Mouse (Mus musculus): Measurements from ENCODE around the gene Hipk2. TPM values are rescaled to one million over a fixed set of nuclear protein-coding genes. Genes with fewer than 3 reads are reported as not detected.

Hipk2 gene
- polyA plus RNA-seq, 1 experiment from 2014 or later: 25.6 TPM

DNA sequence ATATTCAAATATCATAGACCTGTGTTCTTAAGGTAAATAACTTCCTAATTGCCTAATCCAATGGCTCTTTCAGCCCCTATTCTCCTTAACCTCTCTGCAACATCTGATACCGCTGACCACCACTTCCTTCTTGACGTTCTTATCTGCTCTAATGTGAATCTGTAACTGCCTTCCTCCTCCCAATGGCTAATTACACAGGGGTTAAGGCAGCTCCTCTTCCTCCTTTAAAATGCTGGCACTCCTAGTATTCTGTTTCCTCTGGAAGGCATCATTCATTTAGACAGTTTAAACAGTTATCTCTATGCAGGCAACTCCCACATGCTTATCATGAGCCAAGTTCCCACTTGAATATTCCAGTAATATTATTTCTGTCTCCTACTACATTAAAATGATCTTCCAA lies 54.3 kb downstream of the Hipk2 start:
- Histone ChIP-seq H3K27me3 (replicated peaks) (no peaks in the 10 kb centered on the region), H3K27ac (no peak overlapping the region), H3K4me1 (peaks cover 4% of the 10 kb centered on the region; the same call in 1 of the 2 replicates), H3K4me2 (no peak overlapping the region), H3K4me3 (replicated peaks) (no peak overlapping the region), H3K9ac (no peak overlapping the region), H3K9me3 (no peaks in the 10 kb centered on the region), H3K36me3 (peaks cover 15% of the 10 kb centered on the region; the same call in 1 of the 2 replicates)
- ATAC-seq (ENCODE audit: insufficient read depth, low FRiP score, low read depth): no peak
- WGBS: 48% methylated on average over 2 of the region's 2 CpGs

GRCm38 (mm10) chr6:38820862-38821261 lies 55.1 kb downstream of the Hipk2 start:
- no peaks in the 10 kb centered on the region for H3K27me3 ChIP-seq (replicated peaks)
- 100% methylated on average over 1 of the region's 1 CpGs for WGBS
- H3K4me1 ChIP-seq: peaks cover 4% of the 10 kb centered on the region; the same call in 1 of the 2 replicates
- H3K9ac ChIP-seq: no peak overlapping the region
- no peak overlapping the region for H3K4me2 ChIP-seq
- H3K4me3 ChIP-seq (replicated peaks): no peak overlapping the region
- no peaks in the 10 kb centered on the region for H3K9me3 ChIP-seq
- peaks cover 15% of the 10 kb centered on the region; the same call in 1 of the 2 replicates for H3K36me3 ChIP-seq
- no peak for ATAC-seq (ENCODE audit: insufficient read depth, low FRiP score, low read depth)
- H3K27ac ChIP-seq: no peak overlapping the region

DNA sequence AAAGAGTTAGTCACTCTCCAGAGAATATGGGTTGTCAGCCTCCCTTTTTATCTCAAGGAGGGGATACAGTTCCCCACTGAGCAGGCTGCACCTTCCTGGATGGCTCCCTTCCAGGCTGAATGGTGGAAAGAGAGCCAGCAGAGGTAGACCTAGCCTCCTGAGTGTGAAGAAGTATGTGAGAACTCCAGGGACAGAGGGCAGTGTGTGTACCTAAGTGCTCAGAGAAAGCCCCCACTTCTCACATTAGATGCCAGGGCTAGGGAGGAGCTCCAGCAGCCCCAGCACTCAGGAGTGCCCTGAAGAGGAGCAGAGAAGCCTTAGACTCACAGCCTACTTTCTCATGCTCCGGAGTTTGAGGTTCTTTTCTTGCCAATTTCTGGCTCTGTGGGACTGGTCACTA lies 59.7 kb downstream of the Hipk2 start:
- Histone ChIP-seq H3K36me3 (peaks cover 15% of the 10 kb centered on the region; the same call in 1 of the 2 replicates), H3K27me3 (replicated peaks) (no peaks in the 10 kb centered on the region), H3K9me3 (no peaks in the 10 kb centered on the region), H3K4me2 (no peak overlapping the region), H3K27ac (no peak overlapping the region), H3K4me3 (replicated peaks) (no peak overlapping the region), H3K4me1 (no peaks in the 10 kb centered on the region), H3K9ac (no peak overlapping the region)
- 90% methylated on average over 1 of the region's 1 CpGs for WGBS
- ATAC-seq (ENCODE audit: insufficient read depth, low FRiP score, low read depth): no peak

DNA sequence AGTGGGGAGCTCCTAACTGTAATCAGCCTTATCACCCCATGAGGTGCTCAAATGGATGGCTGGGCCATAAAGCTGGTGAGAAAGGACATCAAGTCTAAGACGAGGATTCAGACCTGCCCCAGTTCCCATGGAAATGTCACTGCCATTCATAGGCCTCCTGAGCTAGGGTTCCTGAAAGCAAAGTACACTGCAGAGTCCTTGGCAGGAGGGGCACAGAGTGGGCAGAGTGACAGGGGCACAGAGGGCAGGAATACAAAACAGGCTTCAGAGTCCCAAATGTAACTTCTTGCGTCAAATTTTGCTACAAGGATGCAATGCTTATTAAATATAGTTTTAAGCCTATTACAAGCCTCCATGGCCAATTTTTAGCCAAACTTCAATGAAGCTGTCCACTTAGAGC lies 60.4 kb downstream of the Hipk2 start:
- Histone ChIP-seq H3K27me3 (replicated peaks) (no peaks in the 10 kb centered on the region), H3K4me3 (replicated peaks) (no peak overlapping the region), H3K36me3 (peaks cover 15% of the 10 kb centered on the region; the same call in 1 of the 2 replicates), H3K27ac (no peak overlapping the region), H3K9me3 (no peaks in the 10 kb centered on the region), H3K4me1 (no peaks in the 10 kb centered on the region), H3K9ac (no peak overlapping the region), H3K4me2 (no peak overlapping the region)
- 60% methylated on average over 2 of the region's 2 CpGs for WGBS
- ATAC-seq (ENCODE audit: insufficient read depth, low FRiP score, low read depth): no peak

- Histone ChIP-seq H3K4me1 (no peaks in the 10 kb centered on the region), H3K9ac (no peak overlapping the region), H3K4me2 (no peak overlapping the region), H3K9me3 (no peaks in the 10 kb centered on the region), H3K4me3 (replicated peaks) (no peak overlapping the region), H3K27me3 (replicated peaks) (no peaks in the 10 kb centered on the region), H3K36me3 (peaks cover 15% of the 10 kb centered on the region; the same call in 1 of the 2 replicates), H3K27ac (no peak overlapping the region)
- no peak for ATAC-seq (ENCODE audit: insufficient read depth, low FRiP score, low read depth)
- WGBS: 83% methylated on average over 2 of the region's 2 CpGs
Measured at GRCm38 (mm10) chr6:38814690-38815089, 61.3 kb downstream of the Hipk2 start.

- Histone ChIP-seq H3K27ac (no peak overlapping the region), H3K9ac (no peak overlapping the region), H3K4me1 (no peaks in the 10 kb centered on the region), H3K9me3 (no peaks in the 10 kb centered on the region), H3K4me2 (no peak overlapping the region), H3K4me3 (replicated peaks) (no peak overlapping the region), H3K36me3 (no peaks in the 10 kb centered on the region), H3K27me3 (replicated peaks) (no peaks in the 10 kb centered on the region)
- no peak for ATAC-seq (ENCODE audit: insufficient read depth, low FRiP score, low read depth)
- WGBS: 67% methylated on average over 4 of the region's 4 CpGs
Measured at GRCm38 (mm10) chr6:38811459-38812145, 64.4 kb downstream of the Hipk2 start.

GRCm38 (mm10) chr6:38810121-38810475 lies 65.9 kb downstream of the Hipk2 start:
- Histone ChIP-seq H3K4me3 (replicated peaks) (no peak overlapping the region), H3K4me1 (no peaks in the 10 kb centered on the region), H3K4me2 (no peak overlapping the region), H3K27me3 (replicated peaks) (no peaks in the 10 kb centered on the region), H3K36me3 (peaks cover 1% of the 10 kb centered on the region), H3K27ac (peak overlapping the region; percentile 16; the same call in 1 of the 2 replicates), H3K9ac (no peak overlapping the region), H3K9me3 (no peaks in the 10 kb centered on the region)
- ATAC-seq (ENCODE audit: insufficient read depth, low FRiP score, low read depth): no peak
- WGBS: 30% methylated on average over 2 of the region's 2 CpGs

DNA sequence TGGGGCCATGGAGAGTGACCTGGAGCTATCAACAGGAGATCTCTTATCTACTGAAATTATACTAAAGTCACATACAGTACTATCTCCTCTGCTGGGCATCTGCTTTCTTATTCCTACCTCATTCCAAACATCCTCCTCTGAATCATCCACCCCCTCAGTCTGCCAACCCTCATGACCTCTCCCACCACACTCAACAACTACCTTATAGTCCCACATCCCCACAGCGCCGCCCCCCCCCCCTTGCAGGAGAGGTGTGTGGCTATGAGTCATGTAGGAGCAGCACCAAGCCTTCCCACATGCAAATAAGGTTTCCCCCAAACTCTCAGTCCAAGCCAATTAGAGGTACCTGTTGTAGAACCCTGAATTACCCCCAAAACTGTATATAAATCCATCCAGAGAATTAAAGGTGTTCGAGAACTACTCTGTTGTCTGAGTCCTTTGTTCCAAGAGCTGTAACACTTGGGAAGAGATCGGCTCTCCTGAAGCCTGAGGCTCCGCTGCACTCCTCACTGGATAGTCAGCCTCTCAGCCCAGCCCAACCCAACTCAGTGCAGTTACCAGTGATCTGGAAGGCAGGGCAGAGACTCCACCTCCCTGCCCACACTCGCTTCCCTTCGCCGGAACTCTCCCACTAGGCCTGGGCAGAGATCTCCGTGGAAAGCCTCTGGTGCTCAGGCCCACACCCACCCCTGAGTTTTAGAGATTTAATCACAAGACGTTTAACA lies 66.4 kb downstream of the Hipk2 start:
- ATAC-seq (ENCODE audit: insufficient read depth, low FRiP score, low read depth): 0 out of 2 replicates have a peak, but pooled peaks have one; percentile 11
- peaks cover 5% of the 10 kb centered on the region for H3K36me3 ChIP-seq
- H3K4me3 ChIP-seq (replicated peaks): no peak overlapping the region
- H3K27ac ChIP-seq: peak overlapping the region; percentile 16; the same call in 1 of the 2 replicates
- no peaks in the 10 kb centered on the region for H3K27me3 ChIP-seq (replicated peaks)
- WGBS: 46% methylated on average over 10 of the region's 10 CpGs
- no peak overlapping the region for H3K9ac ChIP-seq
- no peaks in the 10 kb centered on the region for H3K9me3 ChIP-seq
- H3K4me1 ChIP-seq: no peaks in the 10 kb centered on the region
- no peak overlapping the region for H3K4me2 ChIP-seq

- no peak overlapping the region for H3K9ac ChIP-seq
- H3K27me3 ChIP-seq (replicated peaks): no peaks in the 10 kb centered on the region
- H3K36me3 ChIP-seq: peaks cover 8% of the 10 kb centered on the region
- H3K9me3 ChIP-seq: no peaks in the 10 kb centered on the region
- H3K27ac ChIP-seq: no peak overlapping the region
- no peak for ATAC-seq (ENCODE audit: insufficient read depth, low FRiP score, low read depth)
- H3K4me3 ChIP-seq (replicated peaks): no peak overlapping the region
- WGBS: 92% methylated on average over 4 of the region's 4 CpGs
- H3K4me2 ChIP-seq: no peak overlapping the region
- no peaks in the 10 kb centered on the region for H3K4me1 ChIP-seq
Measured at GRCm38 (mm10) chr6:38808317-38808716, 67.6 kb downstream of the Hipk2 start.

GRCm38 (mm10) chr6:38806963-38807445 lies 69.0 kb downstream of the Hipk2 start:
- no peak overlapping the region for H3K4me3 ChIP-seq (replicated peaks)
- H3K4me1 ChIP-seq: no peaks in the 10 kb centered on the region; the same call in 1 of the 2 replicates
- H3K4me2 ChIP-seq: no peak overlapping the region
- no peak overlapping the region for H3K9ac ChIP-seq
- H3K27me3 ChIP-seq (replicated peaks): no peaks in the 10 kb centered on the region
- no peak for ATAC-seq (ENCODE audit: insufficient read depth, low FRiP score, low read depth)
- WGBS: 70% methylated on average over 4 of the region's 4 CpGs
- no peaks in the 10 kb centered on the region for H3K9me3 ChIP-seq
- H3K36me3 ChIP-seq: peaks cover 11% of the 10 kb centered on the region
- H3K27ac ChIP-seq: 0 out of 2 replicates have a peak overlapping the region, but pooled peaks have one; percentile 26

GRCm38 (mm10) chr6:38805612-38806011 lies 70.4 kb downstream of the Hipk2 start:
- H3K9ac ChIP-seq: no peak overlapping the region
- 78% methylated on average over 2 of the region's 2 CpGs for WGBS
- H3K4me2 ChIP-seq: no peak overlapping the region
- H3K9me3 ChIP-seq: no peaks in the 10 kb centered on the region
- H3K27me3 ChIP-seq (replicated peaks): no peaks in the 10 kb centered on the region
- no peak overlapping the region for H3K27ac ChIP-seq
- no peak overlapping the region for H3K4me3 ChIP-seq (replicated peaks)
- H3K4me1 ChIP-seq: no peaks in the 10 kb centered on the region; the same call in 1 of the 2 replicates
- no peak for ATAC-seq (ENCODE audit: insufficient read depth, low FRiP score, low read depth)
- peaks cover 11% of the 10 kb centered on the region for H3K36me3 ChIP-seq

DNA sequence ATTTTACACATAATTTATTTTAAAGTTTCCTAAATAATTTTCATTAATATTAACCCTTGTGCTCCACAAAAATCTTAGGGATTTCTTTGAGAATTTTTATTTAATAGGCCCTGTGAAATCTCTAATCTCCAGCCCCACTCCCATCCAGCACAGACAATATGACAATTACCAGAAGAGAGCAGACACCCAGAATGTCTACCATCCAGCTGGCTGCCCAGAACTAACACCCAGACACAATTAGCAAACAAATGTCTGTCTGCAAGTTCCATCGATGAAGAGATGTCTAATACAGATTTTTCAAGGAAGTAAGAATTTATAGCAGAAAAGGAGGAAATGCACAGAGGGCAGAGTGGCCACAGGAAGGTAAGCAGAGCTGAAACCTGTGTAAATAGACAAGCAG lies 74.7 kb downstream of the Hipk2 start:
- ATAC-seq (ENCODE audit: insufficient read depth, low FRiP score, low read depth): no peak
- H3K4me2 ChIP-seq: no peak overlapping the region
- H3K9ac ChIP-seq: no peak overlapping the region
- no peaks in the 10 kb centered on the region for H3K9me3 ChIP-seq
- peaks cover 2% of the 10 kb centered on the region; the same call in 1 of the 2 replicates for H3K4me1 ChIP-seq
- H3K4me3 ChIP-seq (replicated peaks): no peak overlapping the region
- no peaks in the 10 kb centered on the region for H3K27me3 ChIP-seq (replicated peaks)
- no peak overlapping the region for H3K27ac ChIP-seq
- 35% methylated on average over 1 of the region's 1 CpGs for WGBS
- peaks cover 11% of the 10 kb centered on the region for H3K36me3 ChIP-seq

Data from stomach, embryonic 15.5 days (tissue).